Mouse (Mus musculus) stomach, postnatal 0 days (tissue): ENCODE data around the gene Cyp2c70. TPM values are rescaled to one million over a fixed set of nuclear protein-coding genes. Genes with fewer than 3 reads are reported as not detected.
"Not testable (repeated sequence)": the region's sequence is repeated elsewhere in the genome, so short reads cannot be mapped to it uniquely, and the experiment has no call there.

Experiments
- ATAC-seq: fragments of 200-750 bp; cut with Nextera tagmentation; 2 replicates; pipeline ENCODE4 v1.8.0; 2017; ENCODE audit not compliant: low FRiP score, low TSS enrichment
- DNase-seq: peaks from one replicate; pipeline ENCODE4 v3.0.0-alpha.2; 2016; ENCODE audit warnings: low spot score
- H3K27ac ChIP-seq: fragments of 300-500 bp; sonication (generic); replicated peaks from 2 replicates; pipeline ENCODE4 v1.5.1; 2014; ENCODE audit warnings: mild to moderate bottlenecking, control low read depth
- H3K27me3 ChIP-seq: fragments of 300-500 bp; sonication (generic); 2 replicates; pipeline ENCODE4 v1.6.1; 2014; ENCODE audit warnings: low read length; ENCODE audit not compliant: control insufficient read depth, insufficient read depth
- H3K36me3 ChIP-seq: fragments of 300-500 bp; sonication (generic); 2 replicates; pipeline ENCODE4 v1.6.1; 2014; ENCODE audit warnings: low read length, mixed read lengths; ENCODE audit not compliant: control insufficient read depth, insufficient read depth
- H3K4me1 ChIP-seq: fragments of 300-500 bp; sonication (generic); replicated peaks from 2 replicates; pipeline ENCODE4 v1.6.1; 2014; ENCODE audit warnings: antibody characterized with exemption; ENCODE audit not compliant: control insufficient read depth, insufficient read depth
- H3K4me2 ChIP-seq: fragments of 300-500 bp; sonication (generic); replicated peaks from 2 replicates; pipeline ENCODE4 v1.6.1; 2014; ENCODE audit warnings: low read depth, mild to moderate bottlenecking, control low read depth, moderate library complexity
- H3K4me3 ChIP-seq: fragments of 300-500 bp; sonication (generic); 2 replicates; pipeline ENCODE4 v1.5.1; 2014; ENCODE audit warnings: low read depth, low read length, control low read depth
- H3K9ac ChIP-seq: fragments of 300-500 bp; sonication (generic); 2 replicates; pipeline ENCODE4 v1.6.1; 2014; ENCODE audit warnings: mild to moderate bottlenecking, low read length, control low read depth, mixed read lengths
- H3K9me3 ChIP-seq: fragments of 300-500 bp; sonication (generic); 2 replicates; pipeline ENCODE4 v1.6.1; 2016; ENCODE audit warnings: low read length; ENCODE audit not compliant: control insufficient read depth
- CTCF ChIP-seq: IDR thresholded peaks from 2 replicates; pipeline ENCODE4 v1.5.1; 2016; ENCODE audit warnings: antibody characterized with exemption, low read depth, mild to moderate bottlenecking, moderate library complexity
- EP300 ChIP-seq: optimal IDR thresholded peaks from 2 replicates; pipeline ENCODE3; 2016; ENCODE audit warnings: antibody characterized with exemption
- WGBS: fragments of 180-500 bp; shearing (Covaris S2); extraction: QIAGEN DNeasy Blood & Tissue Kit; methylation state at CpG from one replicate; pipeline ENCODE4 v1.1.7; 2014; 5-methylcytosine and 5-hydroxymethylcytosine counted together
- polyA plus RNA-seq: library from polyadenylated mRNA; unstranded; fragments of >200 nt; fragmentation: Nextera tagmentation; extraction: Ambion mirVana; gene quantifications from 2 replicates; pipeline ENCODE4 v1.2.1, GENCODE M21; 2015

The Cyp2c70 gene
- polyA plus RNA-seq, 1 experiment from 2014 or later, result 0.67 TPM

- DNase-seq, result no peak
- no peak overlapping the region for H3K27ac ChIP-seq
- H3K9ac ChIP-seq, result no peak overlapping the region
- H3K4me2 ChIP-seq, result no peak overlapping the region
- no peaks in the 10 kb centered on the region for H3K27me3 ChIP-seq
- TF ChIP-seq EP300, result no peak
- no peak for TF ChIP-seq CTCF
- H3K4me3 ChIP-seq, result no peak overlapping the region
- WGBS, result 85% methylated on average over 5 of the region's 5 CpGs
- ATAC-seq, result no peak
- no peaks in the 10 kb centered on the region for H3K4me1 ChIP-seq
- H3K9me3 ChIP-seq, result no peaks in the 10 kb centered on the region
- H3K36me3 ChIP-seq, result no peaks in the 10 kb centered on the region
Measured at GRCm38 (mm10) chr19:40183600-40183999, 3.5 kb downstream of the Cyp2c70 start.

DNA sequence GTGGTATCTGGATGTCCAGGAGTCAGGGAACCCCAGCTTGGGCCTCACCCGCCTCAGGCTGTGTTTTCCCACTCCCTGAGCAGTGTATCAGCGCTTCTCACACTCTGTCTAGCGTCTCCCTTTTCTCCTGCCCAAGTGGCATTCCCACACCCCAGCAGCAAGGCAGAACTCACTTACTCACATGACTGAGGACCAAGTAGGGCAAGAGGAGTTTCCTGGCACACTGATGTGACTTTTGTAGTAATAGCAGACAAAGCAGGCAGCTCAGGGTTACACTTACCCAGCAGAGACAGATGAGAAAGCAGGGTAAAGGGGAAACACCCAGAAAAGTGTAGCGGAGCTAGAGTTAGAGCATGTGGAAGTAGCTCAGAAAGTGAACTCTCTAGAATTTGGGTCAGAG is 8.8 kb downstream of the Cyp2c70 start:
- no peaks in the 10 kb centered on the region for H3K9me3 ChIP-seq
- no peak for DNase-seq
- WGBS, result 70% methylated on average over 4 of the region's 4 CpGs

GRCm38 (mm10) chr19:40168391-40168790 is 18.7 kb downstream of the Cyp2c70 start:
- not testable (repeated sequence) for ATAC-seq, H3K4me2 ChIP-seq, H3K4me3 ChIP-seq, H3K27me3 ChIP-seq, DNase-seq, H3K9ac ChIP-seq, H3K36me3 ChIP-seq, H3K4me1 ChIP-seq, H3K27ac ChIP-seq, H3K9me3 ChIP-seq
- peak; percentile 54 for TF ChIP-seq CTCF
- 82% methylated on average over 4 of the region's 4 CpGs for WGBS

More for the DNA sequence above, 8.8 kb downstream of the Cyp2c70 start:
- H3K9ac ChIP-seq, result no peak overlapping the region
- no peaks in the 10 kb centered on the region for H3K36me3 ChIP-seq
- no peak overlapping the region for H3K4me3 ChIP-seq
- H3K27me3 ChIP-seq, result no peaks in the 10 kb centered on the region
- H3K27ac ChIP-seq, result no peak overlapping the region
- H3K4me1 ChIP-seq, result no peaks in the 10 kb centered on the region
- no peak overlapping the region for H3K4me2 ChIP-seq
- 0 out of 2 replicates have a peak, but pooled peaks have one; percentile 24 for ATAC-seq
- TF ChIP-seq EP300, result no peak
- no peak for TF ChIP-seq CTCF

DNA sequence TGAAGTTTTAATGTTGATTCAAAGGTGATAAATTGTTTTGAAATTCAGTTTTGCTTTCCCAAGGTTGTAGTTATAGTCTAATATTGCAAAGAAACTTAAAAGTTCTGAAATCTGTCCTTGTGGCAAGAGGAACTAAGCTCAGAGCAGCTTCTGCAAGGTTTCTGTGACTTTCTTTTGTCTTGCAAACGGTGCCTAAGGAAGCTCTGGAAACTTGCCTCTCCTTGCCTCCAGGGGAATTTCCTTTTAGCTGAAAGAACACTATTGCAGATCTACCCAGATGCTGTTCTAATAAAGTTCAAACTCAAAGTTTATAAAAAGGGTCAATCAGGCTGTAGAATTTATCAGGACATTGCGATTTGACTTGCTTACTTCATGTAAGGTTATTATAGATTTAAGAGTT is 60.1 kb downstream of the Cyp2c70 start:
- H3K36me3 ChIP-seq, H3K27me3 ChIP-seq, H3K4me2 ChIP-seq, ATAC-seq, H3K4me1 ChIP-seq, DNase-seq, H3K9me3 ChIP-seq, H3K9ac ChIP-seq, H3K4me3 ChIP-seq, H3K27ac ChIP-seq: not testable (repeated sequence)
- WGBS, result 44% methylated on average over 2 of the region's 2 CpGs

- DNase-seq, H3K4me2 ChIP-seq, H3K9me3 ChIP-seq, H3K4me3 ChIP-seq, H3K27ac ChIP-seq, H3K36me3 ChIP-seq, H3K27me3 ChIP-seq, H3K4me1 ChIP-seq, H3K9ac ChIP-seq, ATAC-seq: not testable (repeated sequence)
- 88% methylated on average over 3 of the region's 3 CpGs for WGBS
Measured at GRCm38 (mm10) chr19:40125165-40125564, 62.0 kb downstream of the Cyp2c70 start.

DNA sequence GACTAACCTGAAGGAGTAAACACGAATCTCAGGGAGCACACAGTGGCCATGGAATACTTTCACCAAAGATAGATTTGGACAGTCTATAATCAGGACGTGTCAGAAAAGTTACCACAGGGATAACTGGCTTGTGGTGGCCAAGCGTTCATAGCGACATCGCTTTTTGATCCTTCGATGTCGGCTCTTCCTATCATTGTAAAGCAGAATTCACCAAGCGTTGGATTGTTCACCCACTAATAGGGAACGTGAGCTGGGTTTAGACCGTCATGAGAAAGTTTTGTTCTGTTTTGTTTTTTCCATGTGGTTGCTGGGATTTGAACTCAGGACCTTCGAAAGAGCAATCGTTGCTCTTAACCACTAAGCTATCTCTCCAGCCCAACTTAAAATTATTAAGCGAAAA is 67.5 kb downstream of the Cyp2c70 start:
- not testable (repeated sequence) for H3K4me2 ChIP-seq, H3K9ac ChIP-seq, H3K27ac ChIP-seq, H3K4me3 ChIP-seq, H3K36me3 ChIP-seq, DNase-seq, H3K4me1 ChIP-seq, H3K27me3 ChIP-seq, ATAC-seq, H3K9me3 ChIP-seq
- 77% methylated on average over 13 of the region's 13 CpGs for WGBS

Other genes with a start within 250 kb of the Cyp2c70 start
- 0.13 TPM in 1 of 2 replicates, not detected in the other for gene Cyp2c37, start 194.9 kb downstream of the Cyp2c70 start, polyA plus RNA-seq
- gene Cyp2c54, start 113.5 kb downstream of the Cyp2c70 start, polyA plus RNA-seq, result not detected in 2 replicates
- not detected in 2 replicates for gene Cyp2c50, start 97.6 kb downstream of the Cyp2c70 start, polyA plus RNA-seq
- gene Pdlim1, start 84.5 kb upstream of the Cyp2c70 start, polyA plus RNA-seq, result 288 and 298 TPM in 2 replicates